Mouse (Mus musculus) embryonic facial prominence, embryonic 12.5 days (tissue): ENCODE measurements around the gene Prkaa1. TPM values are rescaled to one million over a fixed set of nuclear protein-coding genes. Genes with fewer than 3 reads are reported as not detected.
"Not testable (repeated sequence)": the region's sequence is repeated elsewhere in the genome, so short reads cannot be mapped to it uniquely, and the experiment has no call there.

Experiments used
- ATAC-seq: fragments of 200-750 bp; cut with Nextera tagmentation; 2 replicates; pipeline ENCODE4 v1.8.0; 2017; ENCODE audit not compliant: insufficient number of reproducible peaks, insufficient read depth, low FRiP score, low TSS enrichment
- H3K27ac ChIP-seq: fragments of 300-500 bp; sonication (generic); 2 replicates; pipeline ENCODE4 v1.5.1; 2016; ENCODE audit warnings: mild to moderate bottlenecking
- H3K27me3 ChIP-seq: fragments of 300-500 bp; sonication (generic); 2 replicates; pipeline ENCODE4 v1.6.1; 2016; ENCODE audit warnings: mild to moderate bottlenecking, moderate library complexity
- H3K36me3 ChIP-seq: fragments of 300-500 bp; sonication (generic); 2 replicates; pipeline ENCODE4 v1.6.1; 2016; ENCODE audit warnings: mild to moderate bottlenecking
- H3K4me1 ChIP-seq: fragments of 300-500 bp; sonication (generic); 2 replicates; pipeline ENCODE4 v1.6.1; 2016
- H3K4me2 ChIP-seq: fragments of 300-500 bp; sonication (generic); replicated peaks from 2 replicates; pipeline ENCODE4 v1.6.1; 2016; ENCODE audit warnings: mild to moderate bottlenecking, moderate library complexity
- H3K4me3 ChIP-seq: fragments of 300-500 bp; sonication (generic); 2 replicates; pipeline ENCODE4 v1.5.1; 2016; ENCODE audit warnings: mild to moderate bottlenecking
- H3K9ac ChIP-seq: fragments of 300-500 bp; sonication (generic); 2 replicates; pipeline ENCODE4 v1.6.1; 2016; ENCODE audit warnings: mild to moderate bottlenecking, moderate library complexity
- H3K9me3 ChIP-seq: fragments of 300-500 bp; sonication (generic); 2 replicates; pipeline ENCODE4 v1.6.1; 2016; ENCODE audit warnings: mild to moderate bottlenecking, moderate library complexity
- WGBS: fragments of 180-500 bp; shearing (Covaris S2); methylation state at CpG from one replicate; pipeline ENCODE4 v1.1.7; 2016; 5-methylcytosine and 5-hydroxymethylcytosine counted together
- polyA plus RNA-seq: library from polyadenylated mRNA; unstranded; fragments of >200 nt; fragmentation: Nextera tagmentation; extraction: Ambion mirVana; gene quantifications from 2 replicates; pipeline ENCODE4 v1.2.1, GENCODE M21; 2016

Prkaa1 gene
- polyA plus RNA-seq, 1 experiment from 2014 or later, result 17.8 TPM

GRCm38 (mm10) chr15:5117031-5117601 is 26.5 kb upstream of the Prkaa1 start:
- peak overlapping the region; percentile 96 for H3K27ac ChIP-seq
- H3K4me1 ChIP-seq, result peaks cover 17% of the 10 kb centered on the region
- no peaks in the 10 kb centered on the region for H3K27me3 ChIP-seq
- peak overlapping the region; percentile 75 for H3K4me2 ChIP-seq
- H3K4me3 ChIP-seq, result peak overlapping the region; percentile 90
- no peak for ATAC-seq
- H3K9me3 ChIP-seq, result no peaks in the 10 kb centered on the region
- WGBS, result under 1% methylated on average over 22 of the region's 22 CpGs
- H3K9ac ChIP-seq, result peak overlapping the region; percentile 89
- peaks cover 42% of the 10 kb centered on the region for H3K36me3 ChIP-seq

GRCm38 (mm10) chr15:5118626-5119025 is 25.0 kb upstream of the Prkaa1 start:
- no peak for ATAC-seq
- H3K4me1 ChIP-seq, result peaks cover 17% of the 10 kb centered on the region
- H3K9ac ChIP-seq, result no peak overlapping the region
- 91% methylated on average over 9 of the region's 9 CpGs for WGBS
- no peak overlapping the region for H3K27ac ChIP-seq
- H3K4me2 ChIP-seq, result no peak overlapping the region
- no peaks in the 10 kb centered on the region for H3K9me3 ChIP-seq
- no peaks in the 10 kb centered on the region for H3K27me3 ChIP-seq
- H3K36me3 ChIP-seq, result peaks cover 55% of the 10 kb centered on the region
- H3K4me3 ChIP-seq, result no peak overlapping the region

GRCm38 (mm10) chr15:5119192-5119591 is 24.5 kb upstream of the Prkaa1 start:
- Histone ChIP-seq H3K27me3 (no peaks in the 10 kb centered on the region), H3K36me3 (peaks cover 56% of the 10 kb centered on the region), H3K4me2 (no peak overlapping the region), H3K9ac (no peak overlapping the region), H3K4me1 (peaks cover 17% of the 10 kb centered on the region), H3K4me3 (no peak overlapping the region), H3K27ac (no peak overlapping the region), H3K9me3 (no peaks in the 10 kb centered on the region)
- ATAC-seq, result no peak
- WGBS, result 88% methylated on average over 2 of the region's 2 CpGs

- H3K4me1 ChIP-seq, result peaks cover 17% of the 10 kb centered on the region
- no peaks in the 10 kb centered on the region for H3K9me3 ChIP-seq
- no peak overlapping the region for H3K4me2 ChIP-seq
- no peak overlapping the region for H3K4me3 ChIP-seq
- no peak for ATAC-seq
- H3K9ac ChIP-seq, result no peak overlapping the region
- H3K27me3 ChIP-seq, result no peaks in the 10 kb centered on the region
- WGBS, result 92% methylated on average over 2 of the region's 2 CpGs
- no peak overlapping the region for H3K27ac ChIP-seq
- peaks cover 61% of the 10 kb centered on the region for H3K36me3 ChIP-seq
These were observed 24.0 kb upstream of the Prkaa1 start for GRCm38 (mm10) chr15:5119707-5120106.

- no peaks in the 10 kb centered on the region for H3K27me3 ChIP-seq
- no peak overlapping the region for H3K9ac ChIP-seq
- H3K4me1 ChIP-seq, result peaks cover 13% of the 10 kb centered on the region
- H3K9me3 ChIP-seq, result no peaks in the 10 kb centered on the region
- H3K36me3 ChIP-seq, result peaks cover 62% of the 10 kb centered on the region
- no peak overlapping the region for H3K27ac ChIP-seq
- no peak overlapping the region for H3K4me2 ChIP-seq
- WGBS, result 89% methylated on average over 12 of the region's 12 CpGs
- H3K4me3 ChIP-seq, result no peak overlapping the region
- ATAC-seq, result no peak
These were observed 21.9 kb upstream of the Prkaa1 start for GRCm38 (mm10) chr15:5121535-5122313.

- Histone ChIP-seq H3K27ac (no peak overlapping the region), H3K4me2 (no peak overlapping the region), H3K4me1 (no peaks in the 10 kb centered on the region), H3K9me3 (no peaks in the 10 kb centered on the region), H3K36me3 (peaks cover 26% of the 10 kb centered on the region), H3K27me3 (no peaks in the 10 kb centered on the region), H3K9ac (no peak overlapping the region), H3K4me3 (no peak overlapping the region)
- ATAC-seq, result no peak
- WGBS, result 78% methylated on average over 4 of the region's 4 CpGs
These were observed 17.2 kb upstream of the Prkaa1 start for GRCm38 (mm10) chr15:5126456-5126855.

- Histone ChIP-seq H3K9me3 (no peaks in the 10 kb centered on the region), H3K9ac (no peak overlapping the region), H3K4me1 (no peaks in the 10 kb centered on the region), H3K27ac (no peak overlapping the region), H3K4me3 (no peak overlapping the region), H3K27me3 (no peaks in the 10 kb centered on the region), H3K36me3 (peaks cover 16% of the 10 kb centered on the region), H3K4me2 (no peak overlapping the region)
- 85% methylated on average over 2 of the region's 2 CpGs for WGBS
- ATAC-seq, result no peak
These were observed 16.2 kb upstream of the Prkaa1 start for GRCm38 (mm10) chr15:5127487-5127886.

GRCm38 (mm10) chr15:5128176-5128940 is 15.3 kb upstream of the Prkaa1 start:
- no peaks in the 10 kb centered on the region for H3K27me3 ChIP-seq
- no peaks in the 10 kb centered on the region for H3K4me1 ChIP-seq
- no peak overlapping the region for H3K9ac ChIP-seq
- ATAC-seq, result no peak
- no peak overlapping the region for H3K4me2 ChIP-seq
- no peak overlapping the region for H3K27ac ChIP-seq
- peaks cover 8% of the 10 kb centered on the region for H3K36me3 ChIP-seq
- no peak overlapping the region for H3K4me3 ChIP-seq
- 47% methylated on average over 5 of the region's 5 CpGs for WGBS
- no peaks in the 10 kb centered on the region for H3K9me3 ChIP-seq

GRCm38 (mm10) chr15:5129111-5129805 is 14.4 kb upstream of the Prkaa1 start:
- 88% methylated on average over 12 of the region's 12 CpGs for WGBS
- Histone ChIP-seq H3K36me3 (peaks cover 5% of the 10 kb centered on the region), H3K4me2 (no peak overlapping the region), H3K9ac (no peak overlapping the region), H3K4me1 (no peaks in the 10 kb centered on the region), H3K27ac (no peak overlapping the region), H3K4me3 (no peak overlapping the region), H3K27me3 (no peaks in the 10 kb centered on the region), H3K9me3 (no peaks in the 10 kb centered on the region)
- ATAC-seq, result no peak

GRCm38 (mm10) chr15:5130887-5131668 is 12.6 kb upstream of the Prkaa1 start:
- not testable (repeated sequence) for ATAC-seq, H3K9me3 ChIP-seq, H3K4me3 ChIP-seq, H3K36me3 ChIP-seq, H3K27me3 ChIP-seq, H3K27ac ChIP-seq, H3K9ac ChIP-seq, H3K4me2 ChIP-seq, H3K4me1 ChIP-seq
- 84% methylated on average over 14 of the region's 14 CpGs for WGBS

- no peaks in the 10 kb centered on the region for H3K27me3 ChIP-seq
- no peak overlapping the region for H3K4me3 ChIP-seq
- H3K4me1 ChIP-seq, result no peaks in the 10 kb centered on the region; the same call in 1 of the 2 replicates
- H3K9ac ChIP-seq, result no peak overlapping the region
- no peak for ATAC-seq
- H3K4me2 ChIP-seq, result no peak overlapping the region
- H3K9me3 ChIP-seq, result no peaks in the 10 kb centered on the region
- H3K36me3 ChIP-seq, result no peaks in the 10 kb centered on the region
- WGBS, result 59% methylated on average over 3 of the region's 3 CpGs
- no peak overlapping the region for H3K27ac ChIP-seq
These were observed 10.4 kb upstream of the Prkaa1 start for GRCm38 (mm10) chr15:5133301-5133700.
